Mouse (Mus musculus): ENCODE results near the gene Bhmt2.

GRCm38 (mm10) chr13:93639636-93640035 is 34.5 kb downstream of the Bhmt2 start:
- no peak for TF ChIP-seq CTCF (IDR thresholded peaks at IDR 0.05; ENCODE audit: extremely low read depth, insufficient read length, insufficient replicate concordance, low read depth, low read length)
- TF ChIP-seq POLR2A (IDR thresholded peaks at IDR 0.05; ENCODE audit: low read depth, low read length): no peak
